Mouse (Mus musculus) heart, postnatal 0 days (tissue): ENCODE results near the gene Rps26.

Experiments
- CTCF ChIP-seq: IDR thresholded peaks from 2 replicates; pipeline ENCODE4 v1.5.1; 2016; ENCODE audit warnings: antibody characterized with exemption, control low read depth, low read depth
- EP300 ChIP-seq: IDR thresholded peaks from 2 replicates; pipeline ENCODE4 v1.6.1; 2016; ENCODE audit warnings: antibody characterized with exemption, low read depth

DNA sequence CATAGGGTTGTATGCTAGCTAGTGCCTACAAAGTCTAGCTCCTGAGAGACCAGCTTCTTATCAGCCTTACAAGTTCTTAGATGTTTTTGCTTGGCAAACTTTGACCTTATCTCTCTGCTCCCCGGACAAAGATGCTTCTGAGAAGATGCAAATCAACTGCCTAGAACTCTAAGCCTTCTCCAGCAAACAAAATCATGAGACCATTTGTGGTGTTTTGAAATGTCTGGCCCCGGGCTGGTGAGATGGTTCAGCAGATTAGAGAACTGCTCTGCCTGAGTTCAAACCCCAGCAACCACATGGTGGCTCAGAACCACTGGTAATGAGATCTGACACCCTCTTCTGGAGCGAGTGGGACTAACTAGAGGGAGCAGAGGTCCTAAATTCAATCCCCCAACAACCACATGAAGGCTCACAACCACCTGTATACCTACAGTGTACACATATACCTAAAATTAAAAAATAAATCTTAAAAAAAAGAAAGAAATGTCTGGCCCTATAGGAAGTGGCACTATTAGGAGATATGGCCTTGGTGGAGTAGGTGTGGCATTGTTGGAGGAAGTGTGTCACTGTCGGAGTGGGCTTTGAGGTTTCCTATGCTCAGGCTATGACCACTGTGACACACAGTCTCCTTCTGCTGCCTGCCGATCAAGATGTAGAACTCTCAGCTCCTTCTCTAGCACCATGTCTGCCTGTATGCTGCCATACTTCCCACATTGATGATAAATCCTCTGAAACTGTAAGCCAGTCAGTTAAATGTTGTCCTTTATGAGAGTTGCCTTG is 37.1 kb upstream of the Rps26 start:
- TF ChIP-seq CTCF (no peak), EP300 (no peak)
